Mouse (Mus musculus) CH12F3 (cell line): ENCODE measurements around the gene Timm10.
"Not testable (repeated sequence)": the region's sequence is repeated elsewhere in the genome, so short reads cannot be mapped to it uniquely, and the experiment has no call there.

Experiments used
- in situ Hi-C: fragments of 300-500 bp; cut with MboI; formaldehyde crosslinking; loops from 2 replicates; pipeline ENCODE4 v1.14.3; 2020; ENCODE audit warnings: low sequenced_read_pairs

Gene Timm10

GRCm38 (mm10) chr2:84826488-84827282, at the start of gene Timm10:
Gene Timm10 (plus strand): TSS chr2:84826997.
- in situ Hi-C loops: no loop called here

DNA sequence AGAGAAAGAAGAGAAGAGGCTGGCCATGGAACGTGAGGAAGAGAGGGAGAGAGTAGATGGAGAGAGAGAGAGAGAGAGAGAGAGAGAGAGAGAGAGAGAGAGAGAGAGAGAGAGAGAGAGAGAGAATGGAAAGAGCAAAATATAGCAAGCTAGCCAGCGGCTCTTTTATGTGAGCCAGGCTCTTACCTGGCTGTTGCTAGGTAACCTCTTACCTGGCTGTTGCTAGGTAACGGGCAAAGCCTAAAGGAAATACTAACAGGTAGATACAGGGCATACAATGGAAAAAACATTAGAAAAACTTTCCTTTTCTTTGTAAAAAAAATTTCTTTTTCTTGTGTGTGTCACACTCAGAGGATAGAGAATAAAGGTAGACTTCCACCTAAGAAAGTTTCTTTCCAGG, 49.1 kb upstream of the Timm10 start:
- in situ Hi-C loops: no loop called here

- in situ Hi-C loops: no loop called here
Observed at GRCm38 (mm10) chr2:84779210-84779609, 47.6 kb upstream of the Timm10 start.

DNA sequence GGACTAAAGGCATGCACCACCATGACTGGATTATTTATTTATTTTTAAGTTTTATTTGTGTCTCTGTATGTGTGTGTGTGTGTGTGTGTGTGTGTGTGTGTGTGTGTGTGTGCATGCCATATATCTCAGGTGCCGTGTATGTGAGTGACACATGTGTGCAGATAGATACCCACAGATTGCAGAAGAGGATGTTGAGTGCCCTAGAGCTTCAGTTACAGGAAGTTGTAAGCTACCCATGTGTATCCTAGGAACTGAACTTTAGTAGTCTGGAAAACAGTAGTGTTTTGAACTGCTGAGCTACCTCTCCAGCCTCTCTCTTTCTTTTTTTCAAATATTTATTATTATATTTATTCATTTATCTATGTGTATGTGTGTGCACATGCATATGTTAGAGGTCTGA, 43.5 kb upstream of the Timm10 start:
- in situ Hi-C loops: no loop called here

GRCm38 (mm10) chr2:84783840-84784566, 42.8 kb upstream of the Timm10 start:
- in situ Hi-C loops: no loop called here

DNA sequence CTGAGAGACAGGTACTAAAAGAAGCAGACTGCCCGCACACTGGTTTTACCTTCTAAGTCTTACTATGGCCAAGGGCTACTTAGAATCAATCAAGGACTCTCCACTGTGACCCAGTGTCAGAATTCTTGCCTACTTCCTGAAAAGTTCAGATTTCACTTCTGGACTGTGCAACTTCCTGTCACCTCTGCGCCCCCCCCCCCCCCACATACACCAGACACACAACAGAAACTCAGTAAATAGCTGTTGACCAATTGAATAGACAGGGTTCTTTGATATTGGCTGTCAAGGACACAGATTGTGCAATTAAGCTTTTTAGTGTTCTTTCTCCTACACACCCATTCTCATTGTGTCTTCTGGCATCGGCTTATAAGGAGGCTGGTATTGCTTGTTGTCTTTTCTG, 38.5 kb upstream of the Timm10 start:
- in situ Hi-C loops: no loop called here

- in situ Hi-C loops: no loop called here
Observed at GRCm38 (mm10) chr2:84790418-84790817, 36.4 kb upstream of the Timm10 start.

- in situ Hi-C loops: no loop called here
Observed at GRCm38 (mm10) chr2:84792516-84792915, 34.3 kb upstream of the Timm10 start.

GRCm38 (mm10) chr2:84793154-84793553, 33.6 kb upstream of the Timm10 start:
- in situ Hi-C loops: no loop called here

GRCm38 (mm10) chr2:84793871-84794270, 32.9 kb upstream of the Timm10 start:
- in situ Hi-C loops: no loop called here

- in situ Hi-C loops: no loop called here
Observed at GRCm38 (mm10) chr2:84797833-84798492, 28.8 kb upstream of the Timm10 start.

- in situ Hi-C loops: no loop called here
Observed at GRCm38 (mm10) chr2:84798493-84798921, 28.3 kb upstream of the Timm10 start, which contains the start of gene Ube2l6. Gene Ube2l6 (plus strand): TSS chr2:84798828.

GRCm38 (mm10) chr2:84799041-84799561, 27.7 kb upstream of the Timm10 start:
- in situ Hi-C loops: no loop called here

GRCm38 (mm10) chr2:84800304-84800703, 26.5 kb upstream of the Timm10 start:
- in situ Hi-C loops: no loop called here

DNA sequence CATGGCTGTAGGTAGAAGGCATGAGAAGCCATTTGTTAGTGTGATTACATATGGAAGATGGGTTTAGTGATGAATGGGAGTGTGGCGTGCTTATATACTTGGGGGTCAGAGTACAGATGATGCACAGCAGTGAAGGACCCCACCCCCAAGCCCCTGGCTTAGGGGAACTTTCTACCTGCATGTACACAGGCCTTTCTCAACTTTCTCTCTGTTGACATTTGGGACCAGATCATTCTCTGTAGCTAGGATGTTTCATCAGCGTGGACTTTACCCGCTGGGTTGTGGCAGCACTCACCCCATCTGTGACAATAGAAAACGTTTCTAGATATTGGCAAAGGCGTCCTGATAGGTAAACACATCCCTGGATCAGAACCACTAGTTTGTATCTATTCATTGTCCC, 25.6 kb upstream of the Timm10 start:
- in situ Hi-C loops: not testable (repeated sequence)

DNA sequence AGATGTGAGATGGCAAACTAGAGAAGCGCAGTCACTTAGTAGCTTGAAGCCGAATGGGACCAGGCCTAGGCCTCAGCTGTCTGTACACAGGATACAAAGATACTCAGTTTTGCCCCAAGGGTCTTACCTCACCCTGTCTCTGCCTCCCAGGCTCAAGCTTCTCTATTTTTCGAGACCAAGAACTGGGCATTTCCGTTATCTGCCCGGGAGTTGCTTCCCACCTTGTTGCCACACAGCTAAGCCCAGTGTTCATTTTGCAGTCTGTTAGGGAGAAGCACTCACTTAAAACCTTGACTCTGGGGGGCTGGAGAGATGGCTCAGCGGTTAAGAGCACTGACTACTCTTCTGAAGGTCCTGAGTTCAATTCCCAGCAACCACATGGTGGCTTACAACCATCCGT, 22.8 kb upstream of the Timm10 start:
- in situ Hi-C loops: no loop called here

DNA sequence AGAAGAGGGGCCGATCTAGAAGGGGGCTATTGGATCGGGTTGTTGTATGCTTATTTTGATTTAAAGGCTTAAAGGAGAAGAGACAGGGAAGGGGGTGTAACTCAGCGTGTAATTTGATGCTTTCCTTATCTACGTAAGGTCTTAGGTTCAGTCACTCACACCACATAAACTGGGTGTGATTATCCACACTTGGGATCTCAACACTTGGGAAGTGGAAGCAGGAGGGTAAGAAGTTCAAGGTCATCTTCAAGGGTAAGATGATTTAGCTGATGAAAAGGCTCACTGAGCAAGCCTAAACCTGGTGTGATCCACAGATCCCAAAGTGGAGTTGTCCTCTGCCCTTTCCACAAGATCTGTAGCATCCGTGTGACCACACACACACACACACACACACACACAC, 20.3 kb upstream of the Timm10 start:
- in situ Hi-C loops: no loop called here

DNA sequence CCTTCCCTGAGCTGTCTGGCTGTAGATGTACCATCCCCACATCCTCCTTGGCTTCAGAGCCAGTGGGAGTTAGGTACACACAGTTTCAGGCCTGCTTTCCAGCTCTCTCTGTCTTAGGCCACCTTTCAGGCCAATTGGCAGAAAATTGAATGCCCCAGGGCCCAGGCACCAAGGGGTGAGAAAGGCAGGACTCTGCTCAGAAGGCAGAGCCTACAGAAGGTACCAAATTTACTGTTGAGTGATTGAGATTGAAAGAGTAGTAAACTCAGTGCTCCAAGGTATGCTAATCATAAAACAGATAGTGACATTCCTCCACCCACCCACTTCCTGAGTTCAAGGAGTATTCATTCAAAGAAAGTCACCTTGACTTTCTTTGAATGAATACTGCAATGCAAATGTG, 17.5 kb upstream of the Timm10 start:
- in situ Hi-C loops: no loop called here

GRCm38 (mm10) chr2:84810526-84810885, 16.3 kb upstream of the Timm10 start:
- in situ Hi-C loops: no loop called here

DNA sequence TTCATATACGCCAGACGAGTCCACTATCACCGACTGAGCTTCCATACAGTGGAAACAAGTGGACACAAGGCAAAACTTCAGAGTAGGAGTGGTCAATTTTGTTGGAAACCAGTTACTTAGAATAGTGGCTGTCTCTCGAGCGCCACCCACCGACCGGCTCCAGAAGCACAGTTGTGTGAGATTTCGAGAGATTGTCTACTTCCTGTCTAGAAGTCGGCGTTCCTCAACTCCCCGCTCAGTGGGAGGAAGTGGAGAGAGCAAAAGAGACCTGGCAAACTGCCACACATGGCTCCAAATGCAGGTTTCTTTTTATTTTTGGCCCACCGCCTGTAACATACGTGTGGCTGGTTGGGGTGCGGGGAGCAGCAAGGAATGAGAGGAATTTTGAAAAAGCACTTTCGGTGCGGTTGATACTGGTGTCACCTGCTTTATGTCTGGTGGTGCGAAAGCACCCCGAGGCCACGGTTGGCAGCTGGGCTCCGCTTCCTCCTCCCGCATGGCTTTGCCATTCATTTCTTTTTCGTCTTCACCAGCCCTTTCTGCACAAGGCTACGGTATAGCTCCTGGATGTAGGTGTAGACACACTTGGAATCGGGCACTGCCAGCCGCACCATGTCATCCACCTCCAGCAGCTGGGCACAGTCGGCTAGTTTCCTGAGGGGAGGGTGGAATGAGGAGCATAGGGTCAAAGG, 15.8 kb upstream of the Timm10 start:
- in situ Hi-C loops: no loop called here

DNA sequence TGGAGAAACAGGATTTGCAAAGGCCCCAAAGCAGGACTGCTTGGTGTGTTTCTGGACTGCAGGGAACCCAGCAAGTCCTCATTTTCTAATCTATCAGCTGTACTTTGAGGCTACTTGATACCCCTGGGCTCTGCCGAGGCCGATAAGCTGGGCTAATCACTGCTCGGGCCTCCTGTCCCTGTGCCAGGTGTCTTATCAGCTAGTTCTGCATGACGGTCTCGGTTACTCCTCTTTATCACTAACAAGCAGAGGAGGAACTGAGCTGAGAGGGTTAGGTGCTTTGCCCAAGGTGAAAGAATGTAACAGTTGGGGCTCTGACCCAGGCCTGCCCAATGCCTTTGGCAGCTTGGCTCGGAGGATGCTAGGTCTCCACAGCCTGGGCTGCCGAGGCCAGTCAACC, 14.9 kb upstream of the Timm10 start:
- in situ Hi-C loops: no loop called here
